Mouse (Mus musculus) telencephalon, adult 2 months (tissue): Measurements from ENCODE around the gene Taar5.

ENCODE experiments used
- DNase-seq: peaks from one replicate; pipeline ENCODE4 v3.0.0-alpha.2; 2011; ENCODE audit warnings: low read depth, low spot score

The Taar5 gene

GRCm38 (mm10) chr10:23970656-23971165 is at the start of gene Taar5:
TSS of gene Taar5 (plus strand) at chr10:23970706.
- no peak for DNase-seq

- no peak for DNase-seq
Measured at GRCm38 (mm10) chr10:23922468-23922867, 48.0 kb upstream of the Taar5 start.

GRCm38 (mm10) chr10:23923941-23924340 is 46.6 kb upstream of the Taar5 start:
- no peak for DNase-seq

- no peak for DNase-seq
Measured at GRCm38 (mm10) chr10:23937613-23938012, 32.9 kb upstream of the Taar5 start.

- DNase-seq: no peak
Measured at GRCm38 (mm10) chr10:23938312-23938711, 32.2 kb upstream of the Taar5 start, which contains the start of gene Taar2. TSS of gene Taar2 (plus strand) at chr10:23938572.

GRCm38 (mm10) chr10:23942465-23942864 is 28.0 kb upstream of the Taar5 start:
- DNase-seq: no peak

- DNase-seq: no peak
Measured at GRCm38 (mm10) chr10:23948026-23948425, 22.5 kb upstream of the Taar5 start.

GRCm38 (mm10) chr10:23949508-23950005 is 20.9 kb upstream of the Taar5 start, which contains the start of gene Taar3:
TSS of gene Taar3 (plus strand) at chr10:23949558.
- no peak for DNase-seq

GRCm38 (mm10) chr10:23951714-23952113 is 18.8 kb upstream of the Taar5 start:
- DNase-seq: no peak

- no peak for DNase-seq
Measured at GRCm38 (mm10) chr10:23959071-23959470, 11.4 kb upstream of the Taar5 start.

- no peak for DNase-seq
Measured at GRCm38 (mm10) chr10:23960444-23960915, 10.0 kb upstream of the Taar5 start, which contains the start of gene Taar4. TSS of gene Taar4 (plus strand) at chr10:23960494.

- DNase-seq: no peak
Measured at GRCm38 (mm10) chr10:23963444-23963843, 7.1 kb upstream of the Taar5 start.

- DNase-seq: no peak
Measured at GRCm38 (mm10) chr10:23964921-23965610, 5.4 kb upstream of the Taar5 start.

GRCm38 (mm10) chr10:23971256-23971655 is 750 bp downstream of the Taar5 start:
- DNase-seq: no peak

- no peak for DNase-seq
Measured at GRCm38 (mm10) chr10:23977958-23978357, 7.5 kb downstream of the Taar5 start.

- peak; percentile 34 for DNase-seq
Measured at GRCm38 (mm10) chr10:23978901-23979705, 8.6 kb downstream of the Taar5 start.

- no peak for DNase-seq
Measured at GRCm38 (mm10) chr10:23985546-23985945, 15.0 kb downstream of the Taar5 start, which contains the start of gene Taar6. TSS of gene Taar6 (minus strand) at chr10:23985646.

GRCm38 (mm10) chr10:23986419-23986818 is 15.9 kb downstream of the Taar5 start:
- DNase-seq: no peak

GRCm38 (mm10) chr10:23993381-23993780 is 22.9 kb downstream of the Taar5 start, which contains the start of gene Taar7a:
TSS of gene Taar7a (minus strand) at chr10:23993481.
- DNase-seq: no peak

- no peak for DNase-seq
Measured at GRCm38 (mm10) chr10:23999639-24000038, 29.1 kb downstream of the Taar5 start, which contains the start of gene Taar7b. TSS of gene Taar7b (plus strand) at chr10:23999939.

GRCm38 (mm10) chr10:24006442-24006841 is 35.9 kb downstream of the Taar5 start:
- DNase-seq: no peak

GRCm38 (mm10) chr10:24007034-24007433 is 36.5 kb downstream of the Taar5 start:
- no peak for DNase-seq
